Mouse (Mus musculus): ENCODE measurements around the gene Ugt3a2.

The Ugt3a2 gene

GRCm38 (mm10) chr15:9335341-9335740 lies at the start of gene Ugt3a2:
Gene Ugt3a2 (plus strand): TSS chr15:9335550.
- no peak for DNase-seq (ENCODE audit: low read depth, low spot score)

GRCm38 (mm10) chr15:9289660-9290059 lies 45.7 kb upstream of the Ugt3a2 start:
- DNase-seq (ENCODE audit: low read depth, low spot score), result no peak

- DNase-seq (ENCODE audit: low read depth, low spot score), result no peak
These were observed 29.2 kb upstream of the Ugt3a2 start for GRCm38 (mm10) chr15:9305978-9306692.

GRCm38 (mm10) chr15:9334596-9334995 lies 754 bp upstream of the Ugt3a2 start:
- DNase-seq (ENCODE audit: low read depth, low spot score), result no peak

GRCm38 (mm10) chr15:9336616-9337015 lies 1.3 kb downstream of the Ugt3a2 start:
- no peak for DNase-seq (ENCODE audit: low read depth, low spot score)

GRCm38 (mm10) chr15:9337021-9337420 lies 1.7 kb downstream of the Ugt3a2 start:
- DNase-seq (ENCODE audit: low read depth, low spot score), result no peak

- DNase-seq (ENCODE audit: low read depth, low spot score), result no peak
These were observed 13.4 kb downstream of the Ugt3a2 start for GRCm38 (mm10) chr15:9348739-9349138.

- no peak for DNase-seq (ENCODE audit: low read depth, low spot score)
These were observed 27.5 kb downstream of the Ugt3a2 start for GRCm38 (mm10) chr15:9362801-9363200.

- DNase-seq (ENCODE audit: low read depth, low spot score), result no peak
These were observed 33.4 kb downstream of the Ugt3a2 start for GRCm38 (mm10) chr15:9368774-9369173.

- DNase-seq (ENCODE audit: low read depth, low spot score), result no peak
These were observed 40.9 kb downstream of the Ugt3a2 start for GRCm38 (mm10) chr15:9376281-9376680.

GRCm38 (mm10) chr15:9409475-9409874 lies 74.1 kb downstream of the Ugt3a2 start:
- DNase-seq (ENCODE audit: low read depth, low spot score), result no peak

Data from mesoderm, embryonic 11.5 days (tissue).